21 mouse cellular contexts compared by ENCODE assay signal in genomic region chr10:39443122-39443521, GRCm38 (mm10).
"Had no signal": no experiment of that assay in that cellular context is flagged by ENCODE, and none has a peak within 500 bp of the region (broad histone marks: within the 10 kb centered on the region; RNA-seq: fewer than 3 reads in every experiment).

No protein-coding gene starts in this region.

- H3K27ac ChIP-seq: kidney, postnatal 0 days; layer of hippocampus, adult 2 months; left cerebral cortex, adult 2 months; liver, embryonic 13.5 days; midbrain, embryonic 10.5 days; neural tube, embryonic 13.5 days; stomach, postnatal 0 days had no signal

- H3K27me3 ChIP-seq: liver, embryonic 13.5 days; megakaryocyte, embryonic 14.5 days; neural tube, embryonic 13.5 days had no signal

- H3K4me2 ChIP-seq: liver, embryonic 13.5 days; lung, embryonic 14.5 days; neural tube, embryonic 13.5 days had no signal

- H3K9me3 ChIP-seq: liver, embryonic 13.5 days; megakaryocyte, embryonic 14.5 days; midbrain, embryonic 10.5 days; neural tube, embryonic 13.5 days had no signal

- H3K4me3 ChIP-seq: layer of hippocampus, adult 2 months; left cerebral cortex, adult 2 months; liver, embryonic 13.5 days; megakaryocyte, embryonic 14.5 days; midbrain, embryonic 10.5 days; myocyte; neural tube, embryonic 13.5 days had no signal

- H3K9ac ChIP-seq: liver, embryonic 13.5 days; lung, embryonic 14.5 days; neural tube, embryonic 13.5 days had no signal

- ATAC-seq: inflammation-experienced regulatory T-cells, adult 6 months; intestine, postnatal 0 days had no signal

- DNase-seq: kidney, adult 2 months; kidney, postnatal 25 days; layer of hippocampus, adult 9-11 months; liver, embryonic 13.5 days; lung, embryonic 14.5 days; lung, postnatal 10 days; lung, postnatal 36 days; midbrain, embryonic 14.5 days; thymus, adult 2 months; thymus, postnatal 14 days; thymus, postnatal 4 days had no signal

- H3K36me3 ChIP-seq: liver, embryonic 13.5 days; midbrain, embryonic 10.5 days; neural tube, embryonic 13.5 days had no signal
